Mouse (Mus musculus): ENCODE results near the gene Lhfpl2. TPM values are rescaled to one million over a fixed set of nuclear protein-coding genes. Genes with fewer than 3 reads are reported as not detected.

Gene Lhfpl2
- 12.1 and 13.4 TPM in 2 replicates for polyA plus RNA-seq (2021; fragmentation: Nextera tagmentation)
- long read RNA-seq, experiment 1, full-length matches to known transcripts: 11 of 26 reads
- long read RNA-seq, experiment 1, partial matches to known transcripts: 13 of 26 reads
- long read RNA-seq, experiment 1, other reads (novel, unspliced or antisense): 2 of 26 reads
- long read RNA-seq, experiment 2, full-length matches to known transcripts: 94 of 120 reads
- long read RNA-seq, experiment 2, partial matches to known transcripts: 16 of 120 reads
- long read RNA-seq, experiment 2, other reads (novel, unspliced or antisense): 10 of 120 reads

GRCm38 (mm10) chr13:94057563-94058560 is at the start of gene Lhfpl2:
Gene Lhfpl2, plus strand, starts transcription at chr13:94057796.

Other genes with a start within 250 kb of the Lhfpl2 start
- 111 and 116 TPM in 2 replicates for gene Scamp1, start 228.1 kb downstream of the Lhfpl2 start, polyA plus RNA-seq (2021; fragmentation: Nextera tagmentation)